Mouse (Mus musculus) forebrain, postnatal 0 days (tissue): ENCODE results near the gene Adam26b. TPM values are rescaled to one million over a fixed set of nuclear protein-coding genes. Genes with fewer than 3 reads are reported as not detected.
"Not testable (repeated sequence)": the region's sequence is repeated elsewhere in the genome, so short reads cannot be mapped to it uniquely, and the experiment has no call there.

ENCODE experiments used
- ATAC-seq: fragments of 200-750 bp; cut with Nextera tagmentation; 2 replicates; pipeline ENCODE4 v1.8.0; 2017; ENCODE audit warnings: mild to moderate bottlenecking, moderate library complexity
- DNase-seq: peaks from one replicate; pipeline ENCODE4 v3.0.0-alpha.2; 2015
- H3K27ac ChIP-seq: fragments of 300-500 bp; sonication (generic); 2 replicates; pipeline ENCODE4 v1.5.1; 2014; ENCODE audit warnings: low read depth, mild to moderate bottlenecking, antibody characterized with exemption, low read length, moderate library complexity, mixed read lengths
- H3K27me3 ChIP-seq: fragments of 300-500 bp; sonication (generic); 2 replicates; pipeline ENCODE4 v1.6.1; 2014; ENCODE audit warnings: mild to moderate bottlenecking, low read length, mixed read lengths; ENCODE audit not compliant: insufficient read depth
- H3K36me3 ChIP-seq: fragments of 300-500 bp; sonication (generic); 2 replicates; pipeline ENCODE4 v1.6.1; 2014; ENCODE audit warnings: mild to moderate bottlenecking, moderate library complexity; ENCODE audit not compliant: insufficient read depth
- H3K4me1 ChIP-seq: fragments of 300-500 bp; sonication (generic); 2 replicates; pipeline ENCODE4 v1.6.1; 2014; ENCODE audit warnings: antibody characterized with exemption; ENCODE audit not compliant: insufficient read depth
- H3K4me2 ChIP-seq: fragments of 300-500 bp; sonication (generic); 2 replicates; pipeline ENCODE4 v1.6.1; 2014; ENCODE audit warnings: low read depth, mild to moderate bottlenecking, moderate library complexity
- H3K4me3 ChIP-seq: fragments of 300-500 bp; sonication (generic); 2 replicates; pipeline ENCODE4 v1.5.1; 2014; ENCODE audit warnings: low read depth, low read length, mixed read lengths
- H3K9ac ChIP-seq: fragments of 300-500 bp; sonication (generic); 2 replicates; pipeline ENCODE4 v1.6.1; 2014; ENCODE audit warnings: mild to moderate bottlenecking
- H3K9me3 ChIP-seq: fragments of 300-500 bp; sonication (generic); 2 replicates; pipeline ENCODE4 v1.6.1; 2016; ENCODE audit warnings: low read length
- WGBS: fragments of 180-500 bp; shearing (Covaris S2); extraction: QIAGEN DNeasy Blood & Tissue Kit; methylation state at CpG from one replicate; pipeline ENCODE4 v1.1.7; 2014; 5-methylcytosine and 5-hydroxymethylcytosine counted together
- polyA plus RNA-seq: library from polyadenylated mRNA; unstranded; fragments of >200 nt; fragmentation: Nextera tagmentation; extraction: Ambion mirVana; gene quantifications from 2 replicates; pipeline ENCODE4 v1.2.1, GENCODE M21; 2015
- total RNA-seq: library from RNA; depleted of rRNA; stranded (reverse); fragments of >200 nt; gene quantifications from 2 replicates; pipeline ENCODE4 v1.2.3, GENCODE M21; 2014; rRNA removed

Gene Adam26b
- total RNA-seq = not detected in 2 replicates
- not detected in 2 replicates for polyA plus RNA-seq

DNA sequence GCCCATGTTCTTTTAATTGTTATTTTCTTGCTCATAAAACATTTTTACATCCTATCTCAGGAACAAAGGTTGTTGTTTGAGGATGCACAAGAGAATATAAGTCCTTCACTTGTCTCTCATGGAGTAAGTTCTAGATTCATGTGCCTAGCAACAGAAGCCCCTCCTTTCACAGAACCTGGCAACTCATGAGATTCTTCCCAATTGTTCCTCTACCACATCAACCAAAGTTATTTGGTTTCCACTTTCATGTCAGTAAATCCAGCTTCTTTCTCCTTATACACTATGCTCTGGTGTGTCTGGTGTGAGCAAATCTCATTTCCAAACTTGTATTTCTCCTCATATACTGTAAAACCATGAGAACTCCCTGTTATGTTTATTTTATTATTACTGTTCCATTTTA, at the start of gene Adam26b:
Adam26b (minus strand) TSS at position 101 of the 400 bp plus-strand sequence.
- not testable (repeated sequence) for H3K27me3 ChIP-seq, H3K9me3 ChIP-seq, H3K4me3 ChIP-seq, DNase-seq, ATAC-seq, H3K9ac ChIP-seq, H3K4me2 ChIP-seq, H3K36me3 ChIP-seq, H3K4me1 ChIP-seq, H3K27ac ChIP-seq

DNA sequence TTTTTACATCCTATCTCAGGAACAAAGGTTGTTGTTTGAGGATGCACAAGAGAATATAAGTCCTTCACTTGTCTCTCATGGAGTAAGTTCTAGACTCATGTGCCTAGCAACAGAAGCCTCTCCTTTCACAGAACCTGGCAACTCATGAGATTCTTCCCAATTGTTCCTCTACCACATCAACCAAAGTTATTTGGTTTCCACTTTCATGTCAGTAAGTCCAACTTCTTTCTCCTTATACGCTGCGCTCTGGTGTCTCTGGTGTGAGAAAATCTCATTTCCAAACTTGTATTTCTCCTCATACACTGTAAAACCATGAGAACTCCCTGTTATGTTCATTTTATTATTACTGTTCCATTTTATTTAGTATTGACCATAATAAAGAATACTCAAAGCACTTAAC, 48.7 kb upstream of the Adam26b start, which contains the start of gene Adam26a:
Adam26a (minus strand) TSS at position 101 of the 400 bp plus-strand sequence.
- H3K27ac ChIP-seq, H3K36me3 ChIP-seq, H3K27me3 ChIP-seq, DNase-seq, H3K9ac ChIP-seq, H3K9me3 ChIP-seq, H3K4me3 ChIP-seq, H3K4me2 ChIP-seq, ATAC-seq, H3K4me1 ChIP-seq: not testable (repeated sequence)
- 98% methylated on average over 2 of the region's 2 CpGs for WGBS

Other genes with a start within 250 kb of the Adam26b start
- gene Zfp42, start 221.1 kb downstream of the Adam26b start, total RNA-seq = not detected in 2 replicates
- gene Zfp42, start 221.1 kb downstream of the Adam26b start, polyA plus RNA-seq = not detected in 2 replicates
- 0.29 TPM in 1 of 2 replicates, not detected in the other for gene Adam26a, start 48.6 kb upstream of the Adam26b start, total RNA-seq
- not detected in 2 replicates for gene Adam26a, start 48.6 kb upstream of the Adam26b start, polyA plus RNA-seq
- gene Gm5346, start 99.2 kb upstream of the Adam26b start, total RNA-seq = 0.15 TPM in 1 of 2 replicates, not detected in the other
- not detected in 2 replicates for gene Gm5346, start 99.2 kb upstream of the Adam26b start, polyA plus RNA-seq
- not detected in 2 replicates for gene Adam34, start 181.9 kb upstream of the Adam26b start, total RNA-seq
- not detected in 2 replicates for gene Adam34, start 181.9 kb upstream of the Adam26b start, polyA plus RNA-seq